Mouse (Mus musculus): ENCODE data around the gene Tial1.
A peak's percentile ranks its signal among the peaks of the same experiment; 100 is the strongest.

The Tial1 gene

DNA sequence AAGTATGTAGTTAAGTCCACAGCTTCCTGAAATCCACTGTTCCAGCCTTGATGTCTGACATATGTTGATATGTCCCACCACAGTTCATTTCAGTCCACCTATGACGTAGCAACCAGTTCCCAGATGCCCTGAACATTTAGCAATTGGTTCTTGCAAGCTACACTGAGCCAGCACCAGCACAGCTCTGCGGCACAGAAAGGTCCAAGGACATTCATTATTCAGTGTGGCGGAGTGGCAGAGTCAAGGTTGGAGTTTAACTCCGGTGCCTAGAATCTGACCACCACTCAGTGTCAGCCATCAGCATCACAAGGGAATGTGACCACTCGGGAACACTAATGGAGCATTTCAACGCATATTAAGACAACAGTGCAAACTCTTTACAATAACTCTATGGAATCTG lies 44.9 kb downstream of the Tial1 start:
- DNase-seq (ENCODE audit: low read depth), result no peak

DNA sequence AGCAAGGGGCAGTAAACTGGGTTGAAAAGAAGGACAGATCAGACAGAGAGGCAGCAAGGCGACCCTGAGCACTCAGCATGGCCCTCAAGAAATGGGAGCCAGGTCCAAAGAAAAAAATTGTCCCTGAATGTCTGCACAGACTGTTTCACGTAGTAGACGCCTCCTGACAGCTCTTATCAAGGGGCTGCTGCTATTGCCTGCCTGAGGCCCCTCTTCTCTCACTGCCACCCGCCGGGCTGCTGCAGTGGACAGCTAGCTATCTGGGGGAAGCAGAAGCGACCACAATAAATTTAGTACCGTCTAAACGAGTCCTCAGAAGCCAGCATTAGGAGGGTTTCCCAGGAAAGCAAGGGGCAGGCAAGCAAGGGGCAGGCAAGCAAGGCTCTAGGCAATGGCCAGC lies 47.1 kb downstream of the Tial1 start:
- DNase-seq (ENCODE audit: low read depth), result no peak

DNA sequence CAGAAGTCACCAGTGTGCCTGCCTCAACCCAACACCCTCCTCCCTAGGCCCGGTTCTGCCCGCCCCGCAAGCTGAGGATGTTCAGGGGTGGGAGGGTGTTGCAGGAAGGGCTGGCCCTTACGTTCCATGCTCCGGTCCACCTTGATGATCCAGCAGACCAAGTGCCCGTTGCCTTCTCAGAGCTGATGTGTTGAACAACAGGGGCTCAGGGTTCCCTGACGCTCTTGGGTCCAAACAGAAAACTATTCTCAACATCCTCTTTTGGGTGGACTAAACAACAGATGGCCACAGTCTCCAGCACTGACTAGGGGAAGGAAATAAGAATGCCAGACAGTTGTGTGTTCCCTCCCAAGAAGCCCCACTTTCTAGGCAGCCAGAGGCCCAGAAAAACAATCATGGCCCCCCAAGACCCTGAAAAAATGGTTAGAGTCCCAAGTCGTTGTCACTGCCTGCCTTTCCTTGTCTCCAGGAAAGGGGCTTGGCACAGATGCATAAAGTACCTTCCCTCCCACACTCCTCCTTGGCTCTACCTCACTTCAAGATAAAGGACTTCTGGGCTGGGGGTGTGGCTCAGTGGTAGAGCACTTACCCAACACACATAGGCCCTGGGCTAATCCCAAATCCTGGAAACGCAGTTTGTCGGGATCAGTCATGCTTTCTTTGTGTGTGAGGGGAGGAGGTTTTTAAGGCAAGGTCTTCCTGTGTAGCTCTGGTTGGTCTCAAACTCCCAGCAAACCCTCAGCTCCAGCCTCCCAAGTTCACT lies 49.3 kb downstream of the Tial1 start:
- DNase-seq (ENCODE audit: low read depth), result no peak

DNA sequence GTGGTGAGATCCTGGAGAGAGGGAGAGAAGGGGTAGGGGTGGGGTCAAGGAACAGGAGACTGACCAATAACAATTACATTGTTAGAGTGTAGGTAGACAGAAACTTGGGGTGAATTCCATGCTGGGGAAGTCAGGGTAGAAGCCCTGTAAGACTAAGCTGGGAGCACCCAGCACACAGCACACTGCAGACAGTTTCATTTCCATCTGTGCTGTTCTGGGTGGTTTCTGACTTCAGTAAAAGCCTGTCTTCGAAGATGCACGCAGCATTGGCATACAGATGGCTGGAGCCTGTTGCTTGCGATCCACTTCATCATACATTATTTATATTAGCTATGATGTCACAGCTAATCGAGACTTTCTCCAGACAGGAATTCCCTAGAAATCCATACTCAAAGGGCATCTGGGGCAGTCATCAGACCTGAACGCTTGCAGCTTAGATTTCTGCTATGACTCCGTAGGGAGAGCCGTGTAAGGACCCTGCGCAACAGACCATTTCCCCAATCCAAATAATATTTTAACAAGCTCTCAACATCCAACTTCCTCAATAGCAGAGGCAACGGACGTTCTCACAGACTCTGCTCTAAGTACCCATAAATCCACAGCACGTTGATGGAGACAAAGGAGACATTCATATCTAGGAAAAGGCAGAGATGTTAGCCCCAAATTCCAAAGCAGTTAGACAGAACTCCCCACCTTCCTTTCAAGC lies 50.7 kb downstream of the Tial1 start:
- DNase-seq (ENCODE audit: low read depth), result no peak

DNA sequence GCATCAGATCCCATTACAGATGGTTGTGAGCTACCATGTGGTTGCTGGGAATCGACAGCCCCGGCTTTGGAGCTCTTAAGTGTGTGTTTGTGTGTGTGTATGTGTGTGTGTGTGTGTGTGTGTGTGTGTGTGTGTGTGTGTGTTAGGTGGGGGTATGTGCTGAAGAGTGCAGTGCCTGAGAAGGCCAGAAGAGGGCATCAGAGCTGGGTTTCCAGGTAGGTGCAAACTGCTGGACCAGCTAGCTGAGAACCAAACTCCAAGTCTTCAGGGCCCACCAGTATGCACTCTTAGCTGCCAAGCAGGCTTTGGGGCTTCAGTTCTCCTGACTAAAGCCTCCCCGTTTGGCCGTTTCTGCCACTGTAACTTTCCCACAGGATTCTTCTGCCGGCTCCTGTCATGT lies 53.3 kb downstream of the Tial1 start:
- no peak for DNase-seq (ENCODE audit: low read depth)

DNA sequence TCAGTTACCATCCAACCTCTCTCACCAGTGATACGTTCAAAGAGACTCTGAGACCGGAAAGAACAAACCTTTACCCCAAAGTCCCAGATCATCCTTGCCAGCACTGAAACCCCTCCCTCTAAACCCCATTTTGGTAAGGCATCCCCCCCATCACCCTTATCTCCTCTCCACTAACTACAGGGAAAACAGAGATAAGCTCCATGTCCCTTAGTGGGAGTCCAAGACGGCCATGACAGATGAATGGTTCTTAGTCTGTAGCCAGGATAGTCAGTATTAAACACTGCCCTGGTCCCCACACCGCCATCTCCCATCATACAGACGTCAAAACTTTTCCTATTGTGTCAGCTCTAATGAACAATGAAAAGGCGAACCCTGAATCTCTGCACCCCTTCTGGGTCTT lies 57.5 kb downstream of the Tial1 start:
- no peak for DNase-seq (ENCODE audit: low read depth)

DNA sequence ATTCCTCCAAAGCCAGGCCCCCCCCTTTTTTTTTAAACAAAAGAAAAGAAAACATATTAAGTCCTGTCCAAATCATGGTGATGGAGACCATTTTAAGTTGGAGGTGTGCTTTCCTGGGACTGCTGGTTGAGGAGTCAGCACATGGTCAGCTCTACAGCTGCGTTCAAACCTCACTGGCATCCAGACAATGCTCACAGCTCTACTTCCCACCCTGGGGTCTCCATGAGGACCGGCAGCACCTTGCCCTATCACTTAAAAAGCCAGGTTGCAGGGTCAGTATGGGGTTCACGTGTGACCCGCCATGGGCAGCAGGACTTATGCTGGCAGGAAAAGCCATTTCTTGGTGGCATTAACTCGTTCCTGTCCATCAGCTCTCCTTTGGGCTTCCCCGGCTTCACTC lies 57.9 kb downstream of the Tial1 start:
- no peak for DNase-seq (ENCODE audit: low read depth)

DNA sequence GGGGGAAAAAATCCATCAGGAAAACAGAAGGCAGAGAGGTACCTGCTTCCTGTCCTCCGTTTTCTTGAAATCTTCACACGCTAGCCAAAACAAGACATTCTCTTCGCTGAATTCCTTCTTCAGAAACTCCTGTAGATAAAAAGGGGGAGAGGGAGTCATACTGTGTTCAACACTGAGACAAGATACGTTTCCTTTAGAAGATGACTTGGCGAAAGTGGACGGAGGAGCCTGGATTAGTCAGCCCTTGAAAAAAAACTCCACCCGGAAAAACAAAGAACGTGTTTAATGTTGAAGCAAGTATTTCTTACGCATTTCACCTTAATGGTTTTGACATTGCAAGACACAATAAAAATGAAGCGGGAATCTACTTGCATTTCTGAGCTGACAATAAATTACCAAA lies 58.4 kb downstream of the Tial1 start:
- DNase-seq (ENCODE audit: low read depth), result no peak

DNA sequence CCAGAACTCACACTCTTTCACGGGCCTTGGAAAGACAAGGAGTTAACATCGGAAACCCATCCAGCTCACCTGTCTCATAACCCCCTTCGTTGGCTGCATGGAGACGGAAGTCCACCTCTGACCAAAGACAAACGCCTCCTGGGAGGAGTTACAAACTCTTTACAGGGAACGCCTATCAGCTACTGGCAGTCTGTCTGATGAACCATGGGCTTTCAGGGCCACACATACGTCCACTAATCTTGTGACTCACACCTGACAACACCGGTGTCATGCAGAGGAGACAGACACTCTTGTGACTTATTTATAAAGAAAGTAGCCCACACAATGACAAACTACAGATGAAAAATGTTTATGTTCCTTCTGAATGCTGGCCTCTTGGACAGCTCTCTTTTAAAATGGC lies 58.9 kb downstream of the Tial1 start:
- DNase-seq (ENCODE audit: low read depth), result no peak

DNA sequence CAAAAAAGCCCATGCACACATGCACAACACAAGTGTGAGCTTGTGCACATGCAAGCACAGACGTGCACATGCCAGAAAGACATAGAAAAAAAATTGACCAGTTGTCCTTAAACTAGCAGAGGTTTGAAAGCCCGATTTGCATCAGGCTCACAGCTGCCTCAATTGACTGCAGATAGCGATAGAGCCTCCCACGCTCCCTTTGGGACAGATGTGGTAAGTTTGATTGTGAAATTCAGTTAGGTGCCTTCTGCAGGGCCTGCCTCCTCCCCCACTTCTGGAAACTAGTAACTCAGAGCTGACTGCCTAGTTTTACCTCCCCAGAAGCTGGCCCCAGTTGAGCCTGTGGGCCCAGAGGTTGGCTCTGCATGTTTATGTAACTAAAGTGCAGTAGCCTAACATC lies 62.9 kb downstream of the Tial1 start:
- peak; percentile 60 for DNase-seq (ENCODE audit: low read depth)

DNA sequence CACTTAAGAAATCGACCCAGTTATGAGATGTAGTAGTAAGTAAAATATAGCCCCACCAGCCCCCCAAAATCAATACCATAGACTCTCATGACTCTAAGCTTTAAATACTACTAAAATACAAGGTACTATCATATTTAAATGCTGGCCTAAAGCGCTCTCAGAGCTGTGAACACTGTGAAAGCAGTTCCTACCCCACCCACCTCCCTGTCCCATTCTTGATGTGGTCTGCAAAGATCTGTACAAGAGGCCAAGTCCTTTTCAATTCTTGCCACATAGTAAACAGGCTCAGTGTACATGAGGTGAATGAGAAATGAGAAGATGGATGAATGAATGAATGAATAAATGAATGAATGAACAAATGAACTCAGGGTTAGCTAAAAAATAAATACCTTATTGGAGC lies 64.5 kb downstream of the Tial1 start:
- no peak for DNase-seq (ENCODE audit: low read depth)

DNA sequence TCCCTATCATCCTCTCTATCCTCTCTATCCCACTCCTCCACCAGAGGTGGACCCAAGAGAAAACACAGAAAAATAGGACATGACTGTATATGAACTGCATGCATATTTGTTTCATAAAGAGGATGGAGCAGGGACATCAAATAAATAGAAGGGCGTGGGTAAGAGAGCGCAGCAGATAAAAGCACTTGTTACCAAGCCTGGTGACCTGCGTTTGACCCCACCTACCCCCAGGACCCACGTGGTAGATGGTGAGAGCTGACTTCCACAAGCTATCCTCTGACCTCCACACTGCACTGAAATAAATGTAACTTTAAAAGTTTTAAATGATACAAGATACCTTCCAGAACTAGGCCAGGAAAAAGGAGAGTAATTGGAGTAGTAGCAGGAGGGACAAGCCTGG lies 67.8 kb downstream of the Tial1 start:
- DNase-seq (ENCODE audit: low read depth), result no peak

DNA sequence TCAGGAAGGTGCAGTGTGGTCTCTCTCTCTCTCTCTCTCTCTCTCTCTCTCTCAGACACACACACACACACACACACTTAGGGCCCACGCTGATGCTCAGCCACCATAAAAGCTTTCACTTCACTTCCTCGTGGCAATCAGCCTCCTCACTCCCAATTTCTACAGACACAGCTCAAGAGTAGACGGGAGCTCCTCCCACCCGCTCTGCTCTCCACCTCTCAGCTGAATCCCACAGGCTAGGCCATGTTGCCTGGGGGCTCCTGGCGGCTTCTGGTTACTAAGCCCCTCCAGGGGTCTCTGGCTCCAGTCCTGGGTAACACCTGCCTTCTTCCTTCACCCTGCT lies 68.6 kb downstream of the Tial1 start:
- no peak for DNase-seq (ENCODE audit: low read depth)

DNA sequence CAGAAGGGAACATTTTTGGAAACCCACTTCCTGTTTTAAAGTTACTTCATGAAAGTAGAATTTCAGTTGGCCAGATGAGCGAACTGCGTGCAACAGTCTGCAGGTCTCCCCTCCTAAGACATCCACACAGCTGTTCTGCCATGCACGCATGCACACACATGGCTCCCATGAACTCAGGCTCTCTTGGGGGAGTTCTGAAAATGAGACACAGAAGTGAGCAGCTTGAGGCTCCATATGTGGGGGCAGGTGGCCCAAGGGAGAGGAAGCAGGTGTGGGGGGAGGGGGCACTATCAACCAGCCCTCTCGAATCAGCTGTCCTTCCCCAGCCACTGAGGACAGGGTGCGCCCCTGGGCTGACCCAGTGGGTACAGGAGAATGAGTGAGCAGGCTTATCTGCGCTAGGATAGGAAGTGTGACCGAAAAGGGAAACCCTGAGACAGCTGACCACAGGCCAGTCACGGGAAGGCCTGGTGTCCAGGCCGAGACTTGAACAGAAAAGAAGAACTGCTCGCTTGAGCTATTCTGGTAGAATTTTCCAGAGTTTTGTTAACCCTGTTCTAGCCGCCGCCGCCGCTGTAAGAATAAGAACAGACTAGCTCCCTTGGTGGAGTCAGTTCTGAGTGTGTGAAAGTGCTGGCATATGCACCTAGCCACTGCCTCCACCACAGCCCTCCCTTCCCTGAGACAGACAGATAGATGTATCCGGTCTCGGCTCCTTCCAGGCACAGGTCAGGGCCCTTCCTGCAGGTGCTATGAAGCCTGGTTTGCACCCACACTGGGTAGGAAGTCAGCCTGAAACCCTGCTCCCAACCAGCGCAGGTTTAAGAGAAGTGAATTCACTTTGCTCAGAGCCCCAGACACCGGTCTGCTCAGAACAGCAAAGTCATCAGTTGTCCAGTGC lies 69.2 kb downstream of the Tial1 start:
- peak; percentile 50 for DNase-seq (ENCODE audit: low read depth)

DNA sequence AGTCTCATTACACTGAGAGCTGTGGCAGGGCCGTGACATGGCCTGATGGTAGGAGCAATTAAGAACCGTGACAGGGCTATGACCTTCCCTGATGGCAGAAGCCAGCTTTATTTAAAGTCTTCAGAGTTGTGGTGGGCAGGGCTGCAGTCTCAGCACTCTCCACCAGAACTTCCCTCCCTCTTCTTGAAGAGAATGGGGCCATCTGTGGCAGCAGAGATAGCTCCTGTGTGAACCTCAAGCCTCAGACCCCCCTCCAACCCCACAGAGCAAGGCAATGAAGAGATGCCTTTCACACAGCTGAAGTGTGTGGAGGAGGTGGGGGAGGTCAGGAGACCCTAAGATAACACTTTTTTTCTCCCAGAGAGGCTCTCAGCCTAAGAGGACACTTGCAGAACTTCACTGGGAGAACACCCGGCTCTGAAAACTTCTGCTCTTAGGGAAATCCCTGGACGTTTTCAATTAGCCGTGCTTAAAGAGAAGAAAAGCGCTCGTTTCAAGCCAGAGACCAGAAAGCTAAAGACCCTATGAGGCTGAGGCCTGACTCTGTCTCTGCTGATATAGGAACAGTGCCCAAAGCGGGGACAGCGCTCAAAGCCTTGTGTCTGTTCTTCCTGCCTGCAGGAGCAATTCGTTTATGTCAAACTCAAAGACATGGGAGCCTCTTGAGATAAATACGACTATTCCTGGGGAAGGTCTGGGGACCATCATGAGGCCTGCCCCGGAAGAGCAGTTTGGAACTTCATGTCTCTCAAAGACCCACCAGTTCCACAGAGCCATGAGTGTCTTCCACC lies 70.1 kb downstream of the Tial1 start:
- DNase-seq (ENCODE audit: low read depth), result no peak
